Mouse (Mus musculus) MEL (cell line): Measurements from ENCODE around the gene Stxbp1. TPM values are rescaled to one million over a fixed set of nuclear protein-coding genes. Genes with fewer than 3 reads are reported as not detected.
A peak's percentile ranks its signal among the peaks of the same experiment; 100 is the strongest.

ENCODE experiments used
- DNase-seq: peaks from one replicate; pipeline ENCODE4 v3.0.0; 2011; ENCODE audit warnings: low read depth, low spot score
- H3K27ac ChIP-seq: 2 replicates; pipeline ENCODE4 v1.5.1; 2012; ENCODE audit warnings: low read depth, mild to moderate bottlenecking, control low read depth, low read length, moderate library complexity; ENCODE audit not compliant: control insufficient read depth
- H3K27me3 ChIP-seq, 2 experiments: fragments of 150-350 bp in 1 of 2; sonication (generic) in 1 of 2; 2 replicates each; pipeline ENCODE4 v1.6.1; 2012; ENCODE audit warnings: low read length in 2 of 2, mild to moderate bottlenecking in 2 of 2, improper control_type of control experiment in 1 of 2, moderate library complexity in 1 of 2; ENCODE audit not compliant: insufficient read depth in 2 of 2, control insufficient read depth in 1 of 2
- H3K36me3 ChIP-seq, 2 experiments: 2 replicates each; pipeline ENCODE4 v1.6.1; 2012 to 2014; ENCODE audit warnings: low read length in 2 of 2, improper control_type of control experiment in 1 of 2, inconsistent platforms in 1 of 2, mild to moderate bottlenecking in 1 of 2; ENCODE audit not compliant: insufficient read depth in 2 of 2, control insufficient read depth in 1 of 2
- H3K4me1 ChIP-seq, 2 experiments: fragments of 150-350 bp in 1 of 2; sonication (generic) in 1 of 2; 2 replicates each; pipeline ENCODE4 v1.6.1; 2012; ENCODE audit warnings: low read length in 2 of 2, improper control_type of control experiment in 1 of 2, mild to moderate bottlenecking in 1 of 2; ENCODE audit not compliant: insufficient read depth in 2 of 2, control insufficient read depth in 1 of 2
- H3K4me3 ChIP-seq, 2 experiments: fragments of 150-350 bp in 1 of 2; sonication (generic) in 1 of 2; 2 replicates each; pipeline ENCODE4 v1.5.1; 2012; ENCODE audit warnings: low read depth in 2 of 2, low read length in 2 of 2, mild to moderate bottlenecking in 2 of 2, moderate library complexity in 2 of 2, control low read depth in 1 of 2, improper control_type of control experiment in 1 of 2; ENCODE audit not compliant: control insufficient read depth in 1 of 2, insufficient read depth in 1 of 2
- H3K79me2 ChIP-seq: 2 replicates; pipeline ENCODE4 v1.6.1; 2012; ENCODE audit warnings: mild to moderate bottlenecking, low read length, moderate library complexity; ENCODE audit not compliant: control insufficient read depth, poor library complexity, insufficient read depth
- H3K9ac ChIP-seq: 2 replicates; pipeline ENCODE4 v1.6.1; 2012; ENCODE audit warnings: low read depth, mild to moderate bottlenecking, control low read depth, low read length, moderate library complexity; ENCODE audit not compliant: control insufficient read depth, poor library complexity, severe bottlenecking
- H3K9me3 ChIP-seq: fragments of 150-350 bp; sonication (generic); replicated peaks from 2 replicates; pipeline ENCODE4 v1.6.1; 2012; ENCODE audit warnings: mild to moderate bottlenecking, low read length, improper control_type of control experiment, moderate library complexity; ENCODE audit not compliant: insufficient read depth
- BHLHE40 ChIP-seq: IDR thresholded peaks from 2 replicates; pipeline ENCODE4 v1.6.1; 2012; ENCODE audit warnings: low read depth, mild to moderate bottlenecking, inconsistent platforms, low read length, improper control_type of control experiment, borderline replicate concordance
- CHD1 ChIP-seq: IDR thresholded peaks from 2 replicates; pipeline ENCODE4 v1.6.1; 2012; ENCODE audit warnings: low read depth, mild to moderate bottlenecking, inconsistent platforms, low read length, improper control_type of control experiment
- CHD2 ChIP-seq: IDR thresholded peaks from 2 replicates; pipeline ENCODE4 v1.6.1; 2011; ENCODE audit warnings: low read length, improper control_type of control experiment
- CTCF ChIP-seq, 3 experiments: IDR thresholded peaks in 2 of 3; conservative IDR thresholded peaks in 1 of 3; 2 replicates each; pipeline ENCODE4 v1.5.1; 2011 to 2012; ENCODE audit warnings: low read length in 3 of 3, low read depth in 2 of 3, mild to moderate bottlenecking in 2 of 3, improper control_type of control experiment in 1 of 3, inconsistent platforms in 1 of 3, mixed read lengths in 1 of 3, moderate library complexity in 1 of 3; ENCODE audit not compliant: control insufficient read depth in 1 of 3, insufficient read depth in 1 of 3, poor library complexity in 1 of 3, severe bottlenecking in 1 of 3
- GABPA ChIP-seq: IDR thresholded peaks from 2 replicates; pipeline ENCODE4 v1.6.1; 2012; ENCODE audit warnings: low read depth, mild to moderate bottlenecking, inconsistent platforms, low read length, improper control_type of control experiment, moderate library complexity
- GATA1 ChIP-seq: IDR thresholded peaks from 2 replicates; pipeline ENCODE4 v1.6.1; 2011; ENCODE audit warnings: low read depth, low read length, improper control_type of control experiment
- MAX ChIP-seq: IDR thresholded peaks from 2 replicates; pipeline ENCODE4 v1.6.1; 2011; ENCODE audit warnings: low read length, improper control_type of control experiment
- MYB ChIP-seq: IDR thresholded peaks from 2 replicates; pipeline ENCODE4 v1.6.1; 2011; ENCODE audit warnings: mild to moderate bottlenecking, low read depth, low read length, improper control_type of control experiment
- NRF1 ChIP-seq: IDR thresholded peaks from 2 replicates; pipeline ENCODE4 v1.6.1; 2014; ENCODE audit warnings: low read depth, mild to moderate bottlenecking, inconsistent platforms, low read length, improper control_type of control experiment, moderate library complexity; ENCODE audit not compliant: poor library complexity, insufficient read depth, severe bottlenecking
- POLR2A ChIP-seq, 2 experiments: IDR thresholded peaks; 2 replicates each; pipeline ENCODE4 v1.6.1; 2011 to 2012; ENCODE audit warnings: low read length in 2 of 2, mild to moderate bottlenecking in 2 of 2, control low read depth in 1 of 2, improper control_type of control experiment in 1 of 2, low read depth in 1 of 2, moderate library complexity in 1 of 2; ENCODE audit not compliant: control insufficient read depth in 1 of 2, insufficient read depth in 1 of 2, poor library complexity in 1 of 2
- POLR2AphosphoS2 ChIP-seq: IDR thresholded peaks from 2 replicates; pipeline ENCODE4 v1.6.1; 2011; ENCODE audit warnings: low read length, improper control_type of control experiment
- POLR2AphosphoS5 ChIP-seq: IDR thresholded peaks from 2 replicates; pipeline ENCODE4 v1.6.1; 2012; ENCODE audit warnings: low read depth, borderline replicate concordance, mild to moderate bottlenecking, inconsistent platforms, low read length, moderate library complexity, mixed read lengths
- RCOR1 ChIP-seq: IDR thresholded peaks from 2 replicates; pipeline ENCODE4 v1.6.1; 2012; ENCODE audit warnings: low read depth, mild to moderate bottlenecking, inconsistent platforms, low read length, improper control_type of control experiment
- SMC3 ChIP-seq: IDR thresholded peaks from 2 replicates; pipeline ENCODE4 v1.6.1; 2011; ENCODE audit warnings: low read depth, low read length, improper control_type of control experiment
- TBP ChIP-seq: IDR thresholded peaks from 2 replicates; pipeline ENCODE4 v1.8.0; 2011; ENCODE audit warnings: low read depth, low read length, improper control_type of control experiment
- UBTF ChIP-seq: IDR thresholded peaks from 2 replicates; pipeline ENCODE4 v1.6.1; 2012; ENCODE audit warnings: low read depth, mild to moderate bottlenecking, inconsistent platforms, low read length, improper control_type of control experiment, moderate library complexity, borderline replicate concordance; ENCODE audit not compliant: insufficient read depth
- USF2 ChIP-seq, 2 experiments: IDR thresholded peaks; 2 replicates each; pipeline ENCODE4 v1.6.1; 2011 to 2012; ENCODE audit warnings: improper control_type of control experiment in 2 of 2, low read length in 2 of 2, borderline replicate concordance in 1 of 2, inconsistent platforms in 1 of 2, low read depth in 1 of 2, mild to moderate bottlenecking in 1 of 2; ENCODE audit not compliant: insufficient read depth in 1 of 2
- ZMIZ1 ChIP-seq: IDR thresholded peaks from 2 replicates; pipeline ENCODE4 v1.6.1; 2012; ENCODE audit warnings: low read depth, mild to moderate bottlenecking, inconsistent platforms, low read length, improper control_type of control experiment, moderate library complexity
- ZNF384 ChIP-seq: IDR thresholded peaks from 2 replicates; pipeline ENCODE4 v1.6.1; 2012; ENCODE audit warnings: low read depth, mild to moderate bottlenecking, inconsistent platforms, low read length, improper control_type of control experiment
- polyA plus RNA-seq, 2 experiments: library from polyadenylated mRNA; stranded (reverse) in 1 of 2; unstranded in 1 of 2; fragments of >175 nt in 1 of 2; fragments of >200 nt in 1 of 2; gene quantifications; 2 replicates each; pipeline versions ENCODE4 v1.2.1 to v1.2.4; 2012; ENCODE audit warnings: low replicate concordance in 2 of 2, low read depth in 1 of 2; ENCODE audit not compliant: insufficient read length in 2 of 2, insufficient read depth in 1 of 2, missing spikeins in 1 of 2
- total RNA-seq: library from RNA; depleted of rRNA; stranded (reverse); fragments of 300-350 nt; gene quantifications from 2 replicates; pipeline ENCODE4 v1.2.3, GENCODE M21; 2012

Gene Stxbp1
- total and polyA plus RNA-seq, 3 experiments: 7.1 to 33.2 TPM; not detected in 1

GRCm38 (mm10) chr2:32869721-32870274, 22.8 kb upstream of the Stxbp1 start:
- peaks cover 0 to 12% of the 10 kb centered on the region in 2 experiments; a peak in 2 of 4 replicates for H3K36me3 ChIP-seq
- peak overlapping the region; percentile 16 to 20; a peak in 2 of 4 replicates for H3K4me3 ChIP-seq
- no peaks in the 10 kb centered on the region for H3K79me2 ChIP-seq
- TF ChIP-seq NRF1 (no peak), BHLHE40 (no peak), SMC3 (no peak), POLR2A (IDR thresholded peaks at IDR 0.05; ENCODE audit: control insufficient read depth in 1 of 2, insufficient read depth in 1 of 2, low read depth in 1 of 2, low read length in 2 of 2, poor library complexity in 1 of 2) (no peak), CHD2 (no peak), POLR2AphosphoS2 (no peak), MYB (no peak)
- H3K4me1 ChIP-seq: peaks cover 7 to 14% of the 10 kb centered on the region in 2 experiments
- no peak for DNase-seq
- no peaks in the 10 kb centered on the region for H3K9me3 ChIP-seq
- H3K9ac ChIP-seq: peak overlapping the region; percentile 37
- H3K27ac ChIP-seq: no peak overlapping the region
- no peaks in the 10 kb centered on the region for H3K27me3 ChIP-seq

DNA sequence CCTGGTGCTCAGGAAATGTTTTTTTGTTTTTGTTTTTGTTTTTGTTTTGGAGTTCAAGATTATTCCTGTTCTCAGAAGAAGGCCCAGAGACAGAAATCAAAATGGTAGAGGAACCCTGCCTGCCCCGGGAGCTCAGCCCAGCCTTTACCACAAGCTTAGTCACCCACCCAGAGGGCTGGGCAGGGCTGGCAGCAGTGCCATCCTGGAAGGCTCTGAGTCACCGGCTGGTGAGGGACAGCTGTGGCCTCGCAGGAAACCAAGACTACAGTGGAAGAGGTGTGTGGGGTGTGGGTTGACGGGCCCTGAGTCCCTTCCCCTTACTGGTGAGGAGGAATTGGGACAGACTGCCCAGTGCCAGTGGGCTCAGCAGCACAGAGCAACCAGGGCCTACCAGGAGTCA, 20.3 kb upstream of the Stxbp1 start:
- Histone ChIP-seq H3K9ac (no peak overlapping the region), H3K4me3 (no peak overlapping the region), H3K4me1 (peaks cover 7 to 14% of the 10 kb centered on the region in 2 experiments), H3K79me2 (no peaks in the 10 kb centered on the region), H3K36me3 (peaks cover 0 to 12% of the 10 kb centered on the region in 2 experiments; a peak in 2 of 4 replicates), H3K27ac (no peak overlapping the region), H3K9me3 (no peaks in the 10 kb centered on the region), H3K27me3 (no peaks in the 10 kb centered on the region)
- no peak for DNase-seq
- TF ChIP-seq CHD1: no peak
- no peak for TF ChIP-seq RCOR1
- no peak for TF ChIP-seq GABPA
- TF ChIP-seq POLR2AphosphoS5: no peak
- no peak for TF ChIP-seq CTCF (IDR thresholded peaks at IDR 0.05 in 2 of 3, conservative IDR thresholded peaks at IDR 0.05 in 1 of 3; ENCODE audit: control insufficient read depth in 1 of 3, insufficient read depth in 1 of 3, low read depth in 2 of 3, low read length in 3 of 3, poor library complexity in 1 of 3, severe bottlenecking in 1 of 3)
- TF ChIP-seq ZMIZ1: no peak
- no peak for TF ChIP-seq MAX
- TF ChIP-seq USF2 (IDR thresholded peaks at IDR 0.05; ENCODE audit: borderline replicate concordance in 1 of 2, insufficient read depth in 1 of 2, low read depth in 1 of 2, low read length in 2 of 2): no peak
- no peak for TF ChIP-seq TBP
- TF ChIP-seq UBTF: no peak
- no peak for TF ChIP-seq ZNF384
- TF ChIP-seq GATA1: no peak
